Mouse (Mus musculus): ENCODE data around the gene Olfr1153.

The Olfr1153 gene

DNA sequence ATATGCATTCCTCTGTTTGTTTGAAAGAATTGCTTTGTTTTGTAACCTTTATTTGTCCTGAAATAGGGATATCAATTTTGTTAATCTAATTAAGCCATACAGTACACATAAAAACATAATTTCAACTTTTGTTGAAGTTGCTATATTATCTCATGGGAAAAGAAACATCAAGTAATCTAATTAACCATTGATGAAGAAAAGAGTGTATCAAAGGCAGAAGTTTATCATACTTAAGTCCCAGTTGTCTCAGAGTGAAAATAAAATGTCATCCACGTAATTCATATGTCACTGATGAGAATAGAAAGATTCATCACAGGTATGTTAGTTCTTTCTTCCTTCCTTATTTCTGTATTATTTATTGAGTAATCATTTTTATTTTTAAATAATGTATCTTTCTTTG is at the start of gene Olfr1153:
TSS of gene Olfr1153 (plus strand) at position 301 of the 400 bp plus-strand sequence.
- no peak for DNase-seq (ENCODE audit: low read depth, low spot score)

DNA sequence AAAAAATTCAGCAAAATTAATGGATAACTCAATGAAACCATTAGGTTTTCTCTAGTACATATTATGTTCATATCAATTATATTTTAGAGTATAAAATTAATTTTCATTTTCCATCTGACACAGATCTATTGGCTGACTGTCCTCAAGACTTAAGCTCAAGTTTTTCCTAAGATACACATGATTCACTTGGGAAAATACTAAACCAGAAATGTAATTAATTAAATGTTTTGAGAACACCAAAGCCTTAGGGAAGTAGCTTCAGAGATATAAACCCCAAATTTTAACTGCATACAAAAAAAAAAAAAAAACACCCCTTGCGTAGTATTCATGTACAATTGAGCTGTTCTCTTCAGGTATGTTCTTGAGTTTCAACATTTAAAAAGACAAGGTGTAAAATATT is 39.2 kb upstream of the Olfr1153 start, which contains the start of gene Olfr1151:
TSS of gene Olfr1151 (plus strand) at position 301 of the 400 bp plus-strand sequence.
- DNase-seq (ENCODE audit: low read depth, low spot score): no peak

DNA sequence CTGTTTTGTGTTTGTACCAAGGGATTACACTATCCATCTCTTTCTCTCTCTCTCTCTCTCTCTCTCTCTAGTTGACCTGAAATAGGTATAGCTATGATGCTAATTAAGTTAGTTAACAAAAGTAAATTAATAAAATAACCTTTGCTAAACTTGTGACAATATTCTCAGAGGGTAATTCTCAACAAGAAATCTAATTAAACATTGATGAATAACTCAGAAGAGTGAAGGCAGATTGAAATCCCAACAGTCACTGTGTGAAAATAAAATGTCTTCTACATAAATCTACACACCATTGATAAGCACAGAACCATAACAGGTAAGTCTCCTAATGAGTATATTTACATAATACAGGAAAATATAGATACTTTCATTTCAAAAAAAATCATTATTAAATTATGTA is 28.6 kb upstream of the Olfr1153 start, which contains the start of gene Olfr1152:
TSS of gene Olfr1152 (plus strand) at position 301 of the 400 bp plus-strand sequence.
- DNase-seq (ENCODE audit: low read depth, low spot score): no peak

DNA sequence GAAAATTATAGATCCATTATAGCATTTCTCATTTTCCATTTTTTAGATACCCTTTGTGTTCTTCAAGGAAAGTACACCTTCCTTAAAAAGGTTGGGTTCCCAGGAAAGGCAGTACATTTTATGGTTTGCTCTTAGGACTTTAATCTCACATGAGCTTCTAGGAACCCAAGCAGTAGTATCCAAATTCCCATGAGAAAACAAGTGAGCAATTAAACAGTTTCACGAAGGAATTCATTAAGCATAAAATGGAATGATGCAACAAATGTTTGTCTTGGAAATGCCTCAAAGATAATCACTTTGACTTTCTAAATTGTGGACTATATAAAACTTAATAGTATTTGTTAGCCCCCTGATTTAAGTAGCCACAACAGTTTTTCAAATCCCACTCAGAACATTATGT is 10.3 kb downstream of the Olfr1153 start, which contains the start of gene Olfr1154:
TSS of gene Olfr1154 (minus strand) at position 101 of the 400 bp plus-strand sequence.
- no peak for DNase-seq (ENCODE audit: low read depth, low spot score)

GRCm38 (mm10) chr2:87945037-87945436 is 50.3 kb downstream of the Olfr1153 start, which contains the start of gene Olfr1155:
TSS of gene Olfr1155 (minus strand) at chr2:87945137.
- no peak for DNase-seq (ENCODE audit: low read depth, low spot score)
